Mouse (Mus musculus): ENCODE measurements at regions not wholly inside any gene's neighbourhood (a gene's known extent, or its start where the extent isn't known, plus 50 kb on each side); places are given as distances from the start of the nearest gene placed in this dataset.
"Not testable (repeated sequence)": the region's sequence is repeated elsewhere in the genome, so short reads cannot be mapped to it uniquely, and the experiment has no call there.

DNA sequence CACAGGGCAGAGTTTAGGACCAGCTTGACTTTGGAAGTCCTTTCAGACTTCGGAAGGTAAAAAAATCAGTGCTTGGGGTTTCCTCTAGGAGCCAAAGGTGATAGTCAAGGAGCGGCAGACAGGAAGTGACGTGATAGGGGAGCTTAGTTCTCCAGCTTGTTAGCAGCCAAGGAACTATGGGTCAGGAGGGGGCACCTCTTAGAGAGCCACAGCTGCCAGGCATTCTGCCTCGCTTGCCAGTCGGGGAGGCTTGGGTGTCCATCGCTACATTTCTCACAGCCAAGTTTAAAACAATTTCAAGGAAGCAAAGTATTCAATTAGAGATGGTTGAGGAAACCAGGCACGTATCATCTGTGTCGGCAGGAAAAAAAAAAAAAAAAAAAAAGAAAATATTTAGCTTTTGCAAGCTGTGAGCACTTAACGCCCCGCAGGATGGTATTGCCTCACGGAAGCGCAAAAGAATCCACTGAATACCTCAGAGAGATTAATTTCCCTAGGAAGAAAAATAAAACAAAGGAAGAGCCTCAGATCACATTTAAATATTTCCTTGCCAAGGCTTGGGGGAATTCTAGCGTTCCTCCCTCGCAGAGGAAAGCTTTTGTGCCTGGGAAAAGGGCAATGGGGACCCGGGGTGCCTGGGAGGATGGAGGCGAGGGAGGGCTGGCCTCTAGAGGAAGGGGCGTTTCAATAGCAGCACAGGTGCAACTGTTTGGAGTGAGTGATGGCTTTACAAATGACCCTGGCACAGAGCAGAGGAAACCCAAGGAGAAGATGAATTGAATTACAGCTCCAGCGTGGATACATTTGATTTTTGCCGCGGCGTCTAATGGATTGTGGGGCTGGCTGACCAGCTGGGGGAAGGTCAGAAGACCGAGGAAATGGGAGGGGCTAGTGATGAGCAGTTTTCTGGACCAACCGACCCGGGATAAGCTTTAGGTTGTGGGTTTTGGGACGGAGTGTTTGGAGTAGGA, 261.1 kb upstream of the Nr5a2 start:
- WGBS: 12% methylated on average over 25 of the region's 25 CpGs
- H3K27me3 ChIP-seq (ENCODE audit: control insufficient read depth, insufficient read depth, low read length): no peaks in the 10 kb centered on the region
- no peaks in the 10 kb centered on the region; the same call in 1 of the 2 replicates for H3K4me1 ChIP-seq (replicated peaks; ENCODE audit: control insufficient read depth, insufficient read depth, low read length)
- ATAC-seq (ENCODE audit: low FRiP score) (peak; percentile 66), DNase-seq (ENCODE audit: low spot score) (peak; percentile 62)
- peak overlapping the region; percentile 49 for H3K4me2 ChIP-seq (replicated peaks; ENCODE audit: low read depth, low read length)
- H3K4me3 ChIP-seq (ENCODE audit: low read depth, low read length): peak overlapping the region; percentile 4; the same call in 1 of the 2 replicates
- peak overlapping the region; percentile 2; the same call in 1 of the 2 replicates for H3K27ac ChIP-seq (ENCODE audit: low read depth, low read length)
- H3K9ac ChIP-seq (ENCODE audit: low read depth, low read length): peak overlapping the region; percentile 32
- H3K36me3 ChIP-seq (ENCODE audit: control insufficient read depth, insufficient read depth, low read length): no peaks in the 10 kb centered on the region
- H3K9me3 ChIP-seq (ENCODE audit: control insufficient read depth, low read length): no peaks in the 10 kb centered on the region

DNA sequence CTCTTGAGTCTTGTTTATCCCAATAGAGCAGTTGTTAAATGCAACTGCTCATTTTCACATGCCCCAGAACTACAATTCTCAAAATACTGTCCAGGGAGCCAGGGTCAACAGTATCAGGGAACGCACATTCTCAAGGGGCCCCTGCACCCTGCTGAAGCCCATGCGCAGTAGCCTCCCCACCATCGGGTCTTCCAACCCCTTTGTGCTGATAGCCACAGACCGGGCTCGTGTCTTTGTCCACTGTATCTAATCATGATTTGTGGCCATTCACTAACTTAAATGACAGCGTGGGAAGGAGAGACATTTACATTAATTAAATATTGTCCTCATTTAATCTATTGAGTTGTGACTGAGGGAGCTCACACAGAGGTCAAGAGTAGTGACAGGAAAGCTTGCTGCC, 260.0 kb upstream of the Nr5a2 start:
- Histone ChIP-seq H3K9ac (ENCODE audit: low read depth, low read length) (no peak overlapping the region), H3K4me2 (replicated peaks; ENCODE audit: low read depth, low read length) (no peak overlapping the region), H3K27ac (ENCODE audit: low read depth, low read length) (no peak overlapping the region), H3K9me3 (ENCODE audit: control insufficient read depth, low read length) (no peaks in the 10 kb centered on the region), H3K27me3 (ENCODE audit: control insufficient read depth, insufficient read depth, low read length) (no peaks in the 10 kb centered on the region), H3K36me3 (ENCODE audit: control insufficient read depth, insufficient read depth, low read length) (no peaks in the 10 kb centered on the region), H3K4me1 (replicated peaks; ENCODE audit: control insufficient read depth, insufficient read depth, low read length) (no peaks in the 10 kb centered on the region; the same call in 1 of the 2 replicates), H3K4me3 (ENCODE audit: low read depth, low read length) (no peak overlapping the region)
- peak; percentile 68 for ATAC-seq (ENCODE audit: low FRiP score)
- 44% methylated on average over 6 of the region's 6 CpGs for WGBS
- DNase-seq (ENCODE audit: low spot score): peak; percentile 46

DNA sequence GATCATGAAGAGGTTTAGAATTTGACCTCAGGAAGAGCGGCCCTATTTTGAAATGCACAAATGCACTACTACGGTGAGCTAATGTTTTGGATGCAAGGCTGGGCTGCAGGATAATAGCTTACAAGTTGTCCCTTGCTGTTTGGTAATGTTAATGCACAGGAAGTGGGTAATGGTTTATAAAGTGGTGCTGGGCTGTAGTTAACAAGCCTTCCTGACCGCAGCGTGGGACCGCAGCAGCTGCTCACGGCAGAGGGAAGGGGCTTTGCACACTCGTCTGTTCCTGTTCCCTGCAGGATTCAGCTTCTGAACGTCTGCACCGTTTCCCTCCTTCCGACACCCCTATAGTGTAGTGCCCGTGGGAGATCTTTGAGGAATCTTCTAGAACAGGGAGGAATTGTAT, 258.4 kb upstream of the Nr5a2 start:
- Histone ChIP-seq H3K36me3 (ENCODE audit: control insufficient read depth, insufficient read depth, low read length) (no peaks in the 10 kb centered on the region), H3K4me2 (replicated peaks; ENCODE audit: low read depth, low read length) (no peak overlapping the region), H3K27me3 (ENCODE audit: control insufficient read depth, insufficient read depth, low read length) (no peaks in the 10 kb centered on the region), H3K27ac (ENCODE audit: low read depth, low read length) (no peak overlapping the region), H3K9me3 (ENCODE audit: control insufficient read depth, low read length) (no peaks in the 10 kb centered on the region), H3K4me3 (ENCODE audit: low read depth, low read length) (no peak overlapping the region), H3K4me1 (replicated peaks; ENCODE audit: control insufficient read depth, insufficient read depth, low read length) (no peaks in the 10 kb centered on the region; the same call in 1 of the 2 replicates), H3K9ac (ENCODE audit: low read depth, low read length) (no peak overlapping the region)
- ATAC-seq (ENCODE audit: low FRiP score): no peak
- DNase-seq (ENCODE audit: low spot score): no peak
- WGBS: 87% methylated on average over 11 of the region's 11 CpGs

DNA sequence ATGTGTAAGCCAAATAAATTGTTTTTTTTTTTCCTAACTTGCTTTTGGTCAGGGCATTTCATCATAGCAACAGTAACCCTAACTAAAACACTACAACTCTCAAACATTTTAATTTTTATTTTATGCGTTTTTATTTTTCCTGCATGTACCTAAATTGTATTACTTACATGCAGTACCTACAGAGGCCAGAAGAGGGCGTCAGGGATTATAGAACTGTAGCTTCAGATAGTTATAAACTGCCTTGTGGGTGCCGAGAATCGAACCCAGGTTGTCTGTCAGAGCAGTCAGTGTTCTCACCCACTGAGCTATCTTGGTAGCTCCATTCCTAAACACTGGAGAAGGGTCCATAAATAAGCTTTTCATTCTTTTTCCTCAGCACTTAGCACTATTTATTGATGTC, 257.8 kb upstream of the Nr5a2 start:
- Histone ChIP-seq H3K27ac (ENCODE audit: low read depth, low read length) (no peak overlapping the region), H3K4me1 (replicated peaks; ENCODE audit: control insufficient read depth, insufficient read depth, low read length) (no peaks in the 10 kb centered on the region; the same call in 1 of the 2 replicates), H3K4me3 (ENCODE audit: low read depth, low read length) (no peak overlapping the region), H3K36me3 (ENCODE audit: control insufficient read depth, insufficient read depth, low read length) (no peaks in the 10 kb centered on the region), H3K4me2 (replicated peaks; ENCODE audit: low read depth, low read length) (no peak overlapping the region), H3K27me3 (ENCODE audit: control insufficient read depth, insufficient read depth, low read length) (no peaks in the 10 kb centered on the region), H3K9me3 (ENCODE audit: control insufficient read depth, low read length) (no peaks in the 10 kb centered on the region), H3K9ac (ENCODE audit: low read depth, low read length) (no peak overlapping the region)
- DNase-seq (ENCODE audit: low spot score) (no peak), ATAC-seq (ENCODE audit: low FRiP score) (no peak)
- 71% methylated on average over 4 of the region's 4 CpGs for WGBS

DNA sequence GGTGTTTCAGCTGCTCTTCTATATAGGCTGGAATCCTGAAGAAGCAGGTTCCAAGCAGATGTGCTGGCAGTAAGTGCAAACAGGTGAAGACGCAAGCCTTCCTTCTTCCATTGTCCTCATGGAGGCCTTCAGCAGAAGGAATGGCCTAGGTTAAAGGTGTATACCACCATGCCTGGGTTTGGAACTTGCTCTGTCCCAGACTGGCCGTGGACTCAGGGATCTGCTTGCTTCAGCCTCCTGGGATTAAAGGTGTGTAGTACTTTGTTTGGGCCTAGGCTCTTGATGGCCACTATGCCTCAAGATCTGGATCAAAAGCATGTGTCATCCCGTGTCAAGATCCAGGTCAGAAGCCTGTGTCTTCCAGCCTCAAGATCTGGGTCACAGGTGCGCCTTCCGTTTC, 257.0 kb upstream of the Nr5a2 start:
- Histone ChIP-seq H3K9me3 (ENCODE audit: control insufficient read depth, low read length) (no peaks in the 10 kb centered on the region), H3K36me3 (ENCODE audit: control insufficient read depth, insufficient read depth, low read length) (no peaks in the 10 kb centered on the region), H3K27ac (ENCODE audit: low read depth, low read length) (no peak overlapping the region), H3K27me3 (ENCODE audit: control insufficient read depth, insufficient read depth, low read length) (no peaks in the 10 kb centered on the region), H3K4me1 (replicated peaks; ENCODE audit: control insufficient read depth, insufficient read depth, low read length) (no peaks in the 10 kb centered on the region; the same call in 1 of the 2 replicates), H3K4me3 (ENCODE audit: low read depth, low read length) (no peak overlapping the region), H3K9ac (ENCODE audit: low read depth, low read length) (no peak overlapping the region), H3K4me2 (replicated peaks; ENCODE audit: low read depth, low read length) (no peak overlapping the region)
- DNase-seq (ENCODE audit: low spot score) (no peak), ATAC-seq (ENCODE audit: low FRiP score) (no peak)
- WGBS: 97% methylated on average over 5 of the region's 5 CpGs

DNA sequence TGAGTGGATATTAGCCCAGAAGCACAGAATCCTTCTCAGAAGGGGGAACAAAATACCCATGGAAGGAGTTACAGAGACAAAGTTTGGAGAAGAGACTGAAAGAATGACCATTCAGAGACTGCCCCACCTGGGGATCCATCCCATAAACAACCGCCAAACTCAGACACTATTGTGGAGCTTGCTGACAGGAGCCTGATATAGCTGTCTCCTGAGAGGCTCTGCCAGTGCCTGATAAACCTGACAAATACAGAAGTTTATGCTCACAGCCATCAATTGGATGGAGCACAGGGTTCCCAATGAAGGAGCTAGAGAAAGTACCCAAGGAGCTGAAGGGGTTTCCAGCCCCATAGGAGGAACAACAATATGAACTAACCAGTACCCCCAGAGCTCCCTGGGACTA, 254.1 kb upstream of the Nr5a2 start:
- WGBS: 75% methylated on average over 1 of the region's 1 CpGs
- ATAC-seq (ENCODE audit: low FRiP score); H3K36me3 ChIP-seq (ENCODE audit: control insufficient read depth, insufficient read depth, low read length): not testable (repeated sequence)

DNA sequence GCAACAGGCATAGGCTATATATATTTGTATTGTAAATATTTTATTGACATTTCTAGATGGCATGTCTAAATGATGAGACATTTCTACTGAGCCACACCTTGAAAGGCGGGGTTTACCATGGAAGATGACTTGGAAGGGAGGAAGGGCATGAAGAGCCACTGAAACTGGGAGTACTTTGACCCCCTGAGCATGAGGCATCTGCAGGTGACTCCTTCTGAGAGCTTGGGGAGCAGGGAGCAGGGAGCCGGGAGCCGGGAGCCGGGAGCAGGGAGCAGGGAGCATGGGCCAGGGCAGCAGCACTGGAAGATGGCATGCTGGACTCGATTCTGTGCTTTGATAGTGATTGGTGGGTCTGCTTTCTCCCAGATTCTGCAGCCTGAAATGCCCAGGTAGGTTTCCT, 253.5 kb upstream of the Nr5a2 start:
- Histone ChIP-seq H3K9me3 (ENCODE audit: control insufficient read depth, low read length) (no peaks in the 10 kb centered on the region), H3K4me1 (replicated peaks; ENCODE audit: control insufficient read depth, insufficient read depth, low read length) (no peaks in the 10 kb centered on the region), H3K4me3 (ENCODE audit: low read depth, low read length) (no peak overlapping the region), H3K9ac (ENCODE audit: low read depth, low read length) (no peak overlapping the region), H3K4me2 (replicated peaks; ENCODE audit: low read depth, low read length) (no peak overlapping the region), H3K36me3 (ENCODE audit: control insufficient read depth, insufficient read depth, low read length) (no peaks in the 10 kb centered on the region), H3K27ac (ENCODE audit: low read depth, low read length) (no peak overlapping the region), H3K27me3 (ENCODE audit: control insufficient read depth, insufficient read depth, low read length) (no peaks in the 10 kb centered on the region)
- 78% methylated on average over 5 of the region's 5 CpGs for WGBS
- ATAC-seq (ENCODE audit: low FRiP score) (no peak), DNase-seq (ENCODE audit: low spot score) (no peak)

More for the DNA sequence above, 254.1 kb upstream of the Nr5a2 start:
- not testable (repeated sequence) for H3K9ac ChIP-seq (ENCODE audit: low read depth, low read length); H3K4me3 ChIP-seq (ENCODE audit: low read depth, low read length); H3K4me2 ChIP-seq (replicated peaks; ENCODE audit: low read depth, low read length); H3K4me1 ChIP-seq (replicated peaks; ENCODE audit: control insufficient read depth, insufficient read depth, low read length); H3K27ac ChIP-seq (ENCODE audit: low read depth, low read length); H3K27me3 ChIP-seq (ENCODE audit: control insufficient read depth, insufficient read depth, low read length); H3K9me3 ChIP-seq (ENCODE audit: control insufficient read depth, low read length); DNase-seq (ENCODE audit: low spot score)

DNA sequence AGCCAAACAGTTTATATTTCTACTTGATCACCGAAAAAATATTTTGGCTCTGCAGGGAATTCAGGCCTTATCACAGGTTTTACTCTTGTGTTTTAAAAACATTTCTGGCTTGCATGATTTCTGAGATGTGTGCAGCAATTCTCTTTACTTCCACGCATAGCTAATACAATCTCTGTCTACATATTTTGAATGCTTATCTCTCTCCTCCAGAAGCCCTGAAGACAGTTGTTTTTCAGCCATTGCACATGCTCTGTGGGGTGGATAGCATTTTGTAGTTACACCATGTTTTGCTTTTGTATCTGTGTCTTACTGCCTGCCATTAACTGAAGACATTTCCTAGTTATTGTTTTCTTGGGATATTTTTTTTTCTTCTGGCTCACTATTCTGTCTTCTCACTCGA, 252.6 kb upstream of the Nr5a2 start:
- no peaks in the 10 kb centered on the region for H3K27me3 ChIP-seq (ENCODE audit: control insufficient read depth, insufficient read depth, low read length)
- WGBS: 83% methylated on average over 3 of the region's 3 CpGs
- no peak overlapping the region for H3K4me3 ChIP-seq (ENCODE audit: low read depth, low read length)
- no peaks in the 10 kb centered on the region for H3K36me3 ChIP-seq (ENCODE audit: control insufficient read depth, insufficient read depth, low read length)
- no peak overlapping the region for H3K4me2 ChIP-seq (replicated peaks; ENCODE audit: low read depth, low read length)
- H3K27ac ChIP-seq (ENCODE audit: low read depth, low read length): no peak overlapping the region
- H3K9ac ChIP-seq (ENCODE audit: low read depth, low read length): no peak overlapping the region
- H3K9me3 ChIP-seq (ENCODE audit: control insufficient read depth, low read length): no peaks in the 10 kb centered on the region
- ATAC-seq (ENCODE audit: low FRiP score) (no peak), DNase-seq (ENCODE audit: low spot score) (no peak)
- no peaks in the 10 kb centered on the region for H3K4me1 ChIP-seq (replicated peaks; ENCODE audit: control insufficient read depth, insufficient read depth, low read length)

DNA sequence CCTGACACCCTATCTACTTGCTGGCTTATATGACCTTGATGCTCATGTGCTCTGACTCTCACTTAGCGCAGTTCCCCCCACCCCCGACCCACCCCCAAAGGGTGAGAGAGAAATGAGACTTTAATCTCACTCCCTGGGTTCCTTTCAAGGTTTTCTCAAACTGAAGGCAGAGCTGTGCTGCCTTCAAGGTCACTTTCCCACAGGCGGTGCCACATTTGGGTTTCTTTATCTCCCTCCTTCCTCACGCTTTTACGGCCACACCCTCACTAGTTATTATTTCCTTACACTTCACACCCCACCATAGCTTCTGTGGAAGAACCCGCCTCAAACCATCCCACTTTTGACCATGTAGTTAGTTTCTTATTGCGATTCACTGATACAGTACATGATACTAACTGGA, 244.1 kb upstream of the Nr5a2 start:
- Histone ChIP-seq H3K9ac (ENCODE audit: low read depth, low read length) (no peak overlapping the region), H3K4me3 (ENCODE audit: low read depth, low read length) (no peak overlapping the region), H3K4me1 (replicated peaks; ENCODE audit: control insufficient read depth, insufficient read depth, low read length) (no peaks in the 10 kb centered on the region), H3K9me3 (ENCODE audit: control insufficient read depth, low read length) (no peaks in the 10 kb centered on the region), H3K4me2 (replicated peaks; ENCODE audit: low read depth, low read length) (no peak overlapping the region), H3K27me3 (ENCODE audit: control insufficient read depth, insufficient read depth, low read length) (no peaks in the 10 kb centered on the region), H3K36me3 (ENCODE audit: control insufficient read depth, insufficient read depth, low read length) (no peaks in the 10 kb centered on the region), H3K27ac (ENCODE audit: low read depth, low read length) (no peak overlapping the region)
- ATAC-seq (ENCODE audit: low FRiP score) (no peak), DNase-seq (ENCODE audit: low spot score) (no peak)
- WGBS: 86% methylated on average over 7 of the region's 7 CpGs

All from hindbrain, embryonic 11.5 days (tissue).